Mouse (Mus musculus) central nervous system, embryonic 11.5 days (tissue): ENCODE data around the gene Pars2. TPM values are rescaled to one million over a fixed set of nuclear protein-coding genes. Genes with fewer than 3 reads are reported as not detected.

Source experiments
- polyA plus RNA-seq: library from polyadenylated mRNA; depleted of rRNA; stranded (reverse); fragments of >200 nt; gene quantifications from 2 replicates; pipeline ENCODE4 v1.2.3, GENCODE M21; 2012; rRNA removed

The Pars2 gene
- polyA plus RNA-seq: 9.6 and 11.7 TPM in 2 replicates

GRCm38 (mm10) chr4:106650833-106651527, at the start of gene Pars2:
Pars2 (plus strand) TSS chr4:106651069.

GRCm38 (mm10) chr4:106617056-106617455, 33.8 kb upstream of the Pars2 start, which contains the start of gene Lexm:
Lexm (minus strand) TSS chr4:106617241.

DNA sequence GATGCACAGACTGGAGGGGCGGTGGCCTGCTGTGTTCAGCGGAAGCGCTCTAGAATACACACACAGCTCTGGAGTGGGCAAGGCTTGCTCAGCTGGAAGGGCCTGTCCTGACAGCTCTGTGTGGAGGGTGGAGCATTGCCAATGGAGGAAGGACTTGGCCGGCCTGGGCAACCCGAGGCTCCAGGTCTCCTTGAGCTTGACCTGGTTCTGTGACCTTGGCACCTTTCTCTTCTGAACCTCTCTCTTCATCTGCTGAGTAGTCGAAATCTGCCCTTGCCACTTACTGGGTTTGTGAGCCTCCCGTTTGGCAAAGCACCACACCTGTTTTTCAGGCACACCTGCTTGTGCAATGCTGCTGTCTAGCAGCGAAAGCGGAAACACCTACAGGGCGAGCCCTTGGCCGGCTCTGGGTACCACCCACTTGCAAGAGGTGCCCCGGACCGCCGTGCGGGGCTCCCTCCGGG, 28.8 kb upstream of the Pars2 start, which contains the start of gene Ttc22:
Gene Ttc22, plus strand, starts transcription at position 403 of the 464 bp plus-strand sequence.

GRCm38 (mm10) chr4:106678442-106679118, 27.7 kb downstream of the Pars2 start, which contains the start of gene Ttc4:
Ttc4 (minus strand) TSS chr4:106678944.

Other genes starting within 250 kb of the Pars2 start
- 4.3 and 4.6 TPM in 2 replicates for gene Pcsk9, start 186.7 kb upstream of the Pars2 start, polyA plus RNA-seq
- gene Bsnd, start 158.8 kb upstream of the Pars2 start, polyA plus RNA-seq: not detected in 2 replicates
- gene Dhcr24, start 90.0 kb upstream of the Pars2 start, polyA plus RNA-seq: 78.7 and 91.7 TPM in 2 replicates
- gene Lexm, start 33.8 kb upstream of the Pars2 start, polyA plus RNA-seq: 0.37 and 0.50 TPM in 2 replicates
- 0.19 and 0.58 TPM in 2 replicates for gene Ttc22, start 28.6 kb upstream of the Pars2 start, polyA plus RNA-seq
- gene Ttc4, start 27.9 kb downstream of the Pars2 start, polyA plus RNA-seq: 95.6 and 135 TPM in 2 replicates
- gene Mroh7, start 79.9 kb downstream of the Pars2 start, polyA plus RNA-seq: 0.62 and 0.74 TPM in 2 replicates
- 0.06 TPM in 1 of 2 replicates, not detected in the other for gene Fam151a, start 82.8 kb downstream of the Pars2 start, polyA plus RNA-seq
- 1.4 and 3.5 TPM in 2 replicates for gene Acot11, start 153.9 kb downstream of the Pars2 start, polyA plus RNA-seq